Mouse (Mus musculus): ENCODE measurements around the gene Gldc.

- TF ChIP-seq GATA1 (IDR thresholded peaks at IDR 0.05; ENCODE audit: borderline replicate concordance, low read length) = no peak
- TF ChIP-seq FLI1 (IDR thresholded peaks at IDR 0.05; ENCODE audit: low read length) = no peak
Observed at GRCm38 (mm10) chr19:30136308-30136707, 38.9 kb downstream of the Gldc start.

Measured in megakaryocyte, embryonic 14.5 days (primary cell).